Mouse (Mus musculus): ENCODE data around the gene Atp8b5. TPM values are rescaled to one million over a fixed set of nuclear protein-coding genes. Genes with fewer than 3 reads are reported as not detected.
A peak's percentile ranks its signal among the peaks of the same experiment; 100 is the strongest.

Atp8b5 gene
- total RNA-seq, 2 experiments from 2014 or later: 0.28 to 0.52 TPM

DNA sequence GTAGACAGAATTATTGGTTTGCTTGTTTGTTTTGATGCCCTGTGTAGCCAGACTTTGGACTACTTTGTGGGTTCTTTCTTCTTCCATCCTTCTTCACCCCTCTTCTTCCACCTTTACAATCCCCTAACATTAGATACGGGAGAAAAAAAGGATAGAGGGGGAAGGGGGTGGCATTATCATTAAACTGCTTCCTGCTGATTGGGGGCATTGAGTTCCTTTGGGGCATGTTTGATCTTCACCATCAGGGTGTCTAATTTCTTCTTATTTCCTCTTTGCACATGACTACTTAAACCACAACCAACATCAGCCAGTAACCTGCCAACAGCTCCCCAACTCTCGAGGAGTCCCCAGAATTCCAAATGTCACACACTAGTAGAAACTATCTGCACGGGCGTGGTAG, 54.6 kb downstream of the Atp8b5 start:
- DNase-seq (ENCODE audit: low spot score in 2 of 2): no peak

DNA sequence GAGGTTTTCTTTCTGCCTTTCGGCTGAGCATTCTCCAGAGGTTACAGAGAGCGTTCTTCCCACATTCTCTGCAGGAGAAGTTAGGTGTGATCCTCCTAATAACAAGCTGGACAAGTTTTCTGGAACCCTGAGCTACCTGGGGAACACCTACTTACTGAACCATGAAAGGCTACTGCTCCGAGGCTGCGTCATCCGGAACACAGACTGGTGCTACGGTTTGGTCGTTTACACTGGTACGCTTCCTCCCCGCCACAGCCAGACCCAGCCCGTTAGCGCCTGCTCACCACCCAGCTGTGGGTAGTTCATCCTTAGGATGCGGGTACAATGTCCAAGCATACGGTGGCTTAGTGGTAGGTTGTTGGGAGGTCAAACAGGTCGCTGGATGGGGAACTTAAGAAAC, 55.4 kb downstream of the Atp8b5 start:
- no peak for DNase-seq (ENCODE audit: low spot score in 2 of 2)

DNA sequence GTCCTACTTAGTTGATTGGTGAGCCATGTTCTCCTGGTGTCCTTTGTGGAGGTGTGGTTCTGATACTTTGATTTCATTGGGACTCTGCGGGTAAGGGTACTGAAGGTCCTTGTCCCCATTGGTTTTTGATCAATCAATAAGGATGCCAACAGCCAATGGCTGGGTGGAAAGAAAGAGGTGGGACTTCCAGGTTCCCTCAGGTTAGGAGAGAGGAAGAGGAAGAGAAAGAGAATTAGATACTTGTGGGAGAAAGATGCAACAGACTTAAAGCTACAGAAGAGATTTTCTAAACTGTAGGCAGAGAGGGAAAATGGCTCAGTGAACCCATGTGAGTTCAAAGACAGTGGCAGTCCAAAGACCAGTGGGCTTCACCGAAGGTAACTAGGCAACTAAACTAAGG, 60.2 kb downstream of the Atp8b5 start:
- DNase-seq (ENCODE audit: low spot score in 2 of 2): no peak

DNA sequence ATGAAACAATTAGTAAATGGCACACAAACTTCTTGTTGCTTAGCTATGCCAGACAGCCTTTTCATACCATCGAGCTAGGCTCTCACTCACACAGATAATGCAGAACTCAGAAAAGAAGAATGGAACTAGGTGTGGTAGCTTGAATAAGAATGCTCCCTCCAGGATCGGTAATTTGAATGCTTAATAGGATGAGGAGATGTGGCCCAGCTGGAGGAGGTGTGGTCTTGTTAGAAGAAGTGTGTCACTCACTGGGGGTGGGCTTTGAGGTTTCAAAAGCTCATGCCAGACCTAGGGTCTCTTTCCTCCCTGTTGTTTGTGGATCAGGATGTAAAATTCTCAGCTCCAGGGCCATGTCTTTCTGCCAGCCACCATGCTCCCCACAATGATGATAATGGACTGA, 67.8 kb downstream of the Atp8b5 start:
- DNase-seq (ENCODE audit: low spot score in 2 of 2): no peak

DNA sequence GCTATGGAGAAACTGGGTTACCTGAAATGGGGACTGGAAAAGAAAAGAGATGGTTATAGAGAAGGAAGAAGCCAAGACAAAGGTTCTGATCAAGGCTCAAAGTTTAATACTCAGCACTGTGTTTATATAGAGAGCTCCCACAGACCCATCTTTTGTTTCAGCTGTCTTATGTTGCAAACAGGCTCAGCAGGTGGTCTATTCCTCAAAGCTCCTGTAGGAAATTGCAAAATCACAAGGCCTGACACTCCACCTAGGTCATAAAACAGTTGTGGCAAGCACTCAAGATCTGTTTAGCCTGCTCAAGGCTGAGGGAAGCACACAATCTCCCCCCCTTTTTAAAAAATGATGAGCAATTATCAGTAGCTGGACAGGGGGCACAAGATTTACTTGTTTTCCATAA, 69.2 kb downstream of the Atp8b5 start:
- no peak for DNase-seq (ENCODE audit: low spot score in 2 of 2)

DNA sequence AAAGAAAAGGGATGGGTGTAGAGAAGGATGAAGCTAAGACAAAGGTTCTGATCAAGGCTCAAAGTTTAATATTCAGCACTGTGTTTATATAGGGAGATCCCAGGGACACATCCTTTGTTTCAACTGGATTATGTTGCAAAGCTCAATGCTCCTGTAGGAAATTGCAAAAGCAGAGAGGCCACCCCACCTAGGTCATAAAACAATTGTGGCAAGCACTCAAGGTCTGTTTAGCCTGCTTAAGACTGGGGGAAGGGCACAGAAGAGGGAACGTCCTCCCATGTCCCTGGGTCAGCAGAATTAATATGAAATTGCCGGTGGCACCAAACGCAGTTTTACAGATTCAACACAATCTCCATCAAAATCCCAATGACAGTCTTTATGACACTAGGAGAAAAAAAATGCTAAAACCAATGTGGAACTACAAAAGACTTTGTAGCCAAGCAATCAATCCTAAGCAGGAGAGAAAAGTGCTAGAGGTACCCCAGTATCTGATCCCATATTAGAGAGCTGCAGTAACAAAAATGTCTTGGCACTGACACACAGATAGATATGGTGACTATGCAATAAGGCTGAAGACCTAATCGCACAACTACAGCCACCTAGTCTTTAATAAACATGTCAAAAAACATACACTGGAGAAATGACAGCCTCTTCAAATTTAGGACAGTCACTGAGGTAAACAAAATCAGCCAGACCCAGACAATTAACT, 73.3 kb downstream of the Atp8b5 start:
- no peak for DNase-seq (ENCODE audit: low spot score in 2 of 2)

DNA sequence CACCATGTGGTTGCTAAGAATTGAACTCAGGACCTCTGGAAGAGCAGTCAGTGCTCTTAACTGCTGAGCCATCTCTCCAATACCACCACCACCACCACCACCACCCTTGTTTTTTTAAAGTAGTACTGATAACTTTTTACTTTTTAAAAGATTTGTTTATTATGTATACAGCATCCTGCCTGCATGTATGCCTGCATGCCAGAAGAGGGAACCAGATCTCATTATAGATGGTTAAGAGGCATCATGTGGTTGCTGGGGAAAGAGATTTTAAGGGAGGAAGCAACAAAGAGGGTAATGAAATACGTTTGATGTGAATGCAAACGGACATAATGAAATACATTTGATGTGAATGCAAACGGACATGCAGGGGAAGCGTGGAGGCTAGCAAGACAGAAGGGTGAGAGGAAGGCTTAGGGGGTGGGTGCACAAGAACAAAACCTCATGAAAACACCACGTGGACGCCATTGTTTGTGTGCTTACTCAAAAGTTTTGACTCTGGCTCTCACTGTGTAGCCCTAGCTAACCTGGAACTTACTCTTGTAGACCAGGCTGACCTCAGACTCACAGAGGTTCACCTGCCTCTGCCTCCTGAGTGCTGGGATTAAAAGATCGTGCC, 74.4 kb downstream of the Atp8b5 start:
- DNase-seq (ENCODE audit: low spot score in 2 of 2): no peak

DNA sequence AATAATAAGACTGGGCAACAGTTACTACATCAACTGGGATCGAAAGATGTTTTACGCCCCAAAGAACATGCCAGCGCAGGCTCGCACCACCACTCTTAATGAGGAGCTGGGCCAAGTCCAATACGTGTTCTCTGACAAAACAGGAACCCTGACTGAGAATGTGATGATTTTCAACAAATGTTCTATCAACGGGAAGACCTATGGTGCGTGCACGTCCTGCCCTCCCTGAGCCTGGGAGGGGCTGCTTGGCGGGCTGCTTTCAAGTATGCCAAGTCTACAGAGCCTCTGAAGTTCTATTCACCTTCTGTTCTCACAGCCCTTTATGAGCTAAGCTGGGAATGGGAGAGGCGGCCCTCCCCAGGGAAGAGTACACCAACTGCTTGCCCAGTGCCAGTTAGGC, 75.5 kb downstream of the Atp8b5 start:
- DNase-seq (ENCODE audit: low spot score in 2 of 2): peak in 1 of 2 experiments; percentile 7

DNA sequence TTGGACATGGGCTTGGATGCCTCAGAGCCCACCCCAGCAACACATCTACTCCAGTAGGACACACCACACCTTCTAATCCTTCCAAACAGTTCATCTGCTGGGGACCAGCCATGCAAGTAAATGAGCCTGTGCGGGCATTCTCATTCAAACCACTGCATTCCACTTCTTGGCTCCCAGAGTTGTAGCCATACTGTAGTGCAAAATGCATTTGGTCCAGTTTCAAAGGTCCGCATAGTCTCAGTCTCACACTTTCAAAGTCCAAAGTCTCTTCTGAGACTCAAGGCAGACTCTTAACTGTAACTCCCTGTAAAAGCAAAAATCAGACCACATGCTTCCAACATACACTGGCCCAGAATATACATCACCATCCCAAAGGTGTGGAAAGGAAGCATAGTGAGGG, 78.0 kb downstream of the Atp8b5 start:
- DNase-seq (ENCODE audit: low spot score in 2 of 2): no peak

DNA sequence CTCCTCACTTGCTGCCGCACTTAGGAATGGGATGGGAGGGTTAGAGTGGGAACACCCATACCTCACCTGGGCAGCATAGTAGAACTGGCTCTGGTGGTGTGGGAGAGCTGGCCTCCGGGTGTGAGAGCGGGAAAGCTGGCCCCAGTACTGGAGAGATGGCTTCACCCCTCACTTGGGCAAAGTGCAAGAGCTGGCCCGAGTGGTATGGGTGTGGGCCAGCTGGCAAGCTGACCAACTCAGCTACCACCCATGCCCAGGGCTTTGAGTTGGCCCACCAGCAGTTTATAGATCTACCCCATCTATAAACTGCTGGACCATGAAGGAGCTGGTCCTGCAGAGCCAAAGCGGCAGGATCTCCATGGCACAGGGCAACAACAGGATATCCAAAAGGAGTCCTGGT, 82.2 kb downstream of the Atp8b5 start:
- no peak for DNase-seq (ENCODE audit: low spot score in 2 of 2)

DNA sequence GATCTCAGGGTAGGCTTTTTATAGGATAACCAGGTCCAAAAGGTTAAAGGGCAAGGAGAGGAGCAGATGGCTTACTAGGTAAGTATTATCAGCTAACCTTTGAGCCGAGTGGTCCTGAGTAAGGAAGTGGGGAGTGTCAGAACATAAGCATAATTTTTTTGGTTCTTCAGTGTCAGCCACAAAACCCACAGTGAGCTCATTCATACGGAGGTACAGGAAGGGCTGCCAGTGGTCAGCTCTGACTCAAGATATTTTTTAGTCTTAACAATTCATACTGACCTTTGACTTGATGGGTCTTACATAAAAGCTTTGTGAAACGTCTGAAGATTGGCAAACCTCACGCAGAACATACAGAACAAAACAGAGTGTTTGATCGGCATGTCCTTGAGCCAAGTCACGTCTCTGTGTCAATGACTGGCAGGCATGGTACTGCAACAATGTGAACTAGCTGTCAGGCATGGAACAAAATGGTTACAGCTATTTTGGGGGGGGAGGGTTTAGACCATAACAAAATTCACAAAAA, 83.1 kb downstream of the Atp8b5 start:
- DNase-seq (ENCODE audit: low spot score in 2 of 2): no peak

DNA sequence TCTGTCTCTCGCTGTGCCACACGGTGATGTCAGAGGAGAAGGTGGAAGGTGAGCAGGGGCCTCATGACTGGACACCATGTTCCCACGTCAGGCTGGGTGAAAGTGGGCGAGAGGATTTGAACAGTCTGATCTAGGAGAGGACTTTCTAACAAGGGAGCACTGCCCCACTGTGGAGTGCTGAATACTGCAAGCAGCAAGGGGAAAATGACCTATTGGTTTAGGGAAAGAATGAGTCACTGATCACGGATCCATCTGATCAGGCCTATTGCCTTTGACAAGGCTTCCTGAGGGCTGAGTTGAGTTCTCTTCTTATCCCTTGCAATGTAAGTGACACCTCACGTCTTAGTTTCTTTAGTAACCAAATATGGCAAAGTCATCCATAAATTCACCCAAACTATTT, 86.7 kb downstream of the Atp8b5 start:
- DNase-seq (ENCODE audit: low spot score in 2 of 2): no peak

DNA sequence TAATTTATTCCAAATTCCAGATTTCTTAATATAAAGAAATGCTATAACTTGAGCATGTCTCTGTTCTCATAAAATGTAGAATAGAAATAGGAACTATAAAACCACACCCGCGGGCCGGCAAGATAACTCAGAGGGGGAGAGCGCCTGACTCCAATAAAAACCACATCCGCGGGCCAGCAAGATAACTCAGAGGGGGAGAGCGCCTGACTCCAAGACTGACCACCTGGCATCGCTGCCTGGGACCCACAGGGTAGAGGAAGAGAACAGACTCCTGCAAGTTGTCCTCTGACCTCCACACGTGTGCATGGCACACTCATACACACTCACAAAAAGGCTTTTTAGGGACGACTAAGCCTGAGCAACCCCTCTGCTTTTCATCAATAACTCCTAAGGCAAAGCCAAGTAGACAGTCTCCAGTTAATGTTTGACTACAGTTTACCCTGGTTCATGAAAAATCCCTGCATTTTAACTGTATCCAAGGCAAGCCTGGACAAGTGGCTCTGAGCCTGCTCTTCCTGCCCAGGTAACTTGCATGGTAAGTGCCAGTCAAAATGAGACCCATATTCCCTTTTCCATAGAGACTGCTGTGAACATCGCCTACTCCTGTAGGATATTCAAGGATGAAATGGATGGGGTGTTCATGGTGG, 98.1 kb downstream of the Atp8b5 start:
- no peak for DNase-seq (ENCODE audit: low spot score in 2 of 2)

DNA sequence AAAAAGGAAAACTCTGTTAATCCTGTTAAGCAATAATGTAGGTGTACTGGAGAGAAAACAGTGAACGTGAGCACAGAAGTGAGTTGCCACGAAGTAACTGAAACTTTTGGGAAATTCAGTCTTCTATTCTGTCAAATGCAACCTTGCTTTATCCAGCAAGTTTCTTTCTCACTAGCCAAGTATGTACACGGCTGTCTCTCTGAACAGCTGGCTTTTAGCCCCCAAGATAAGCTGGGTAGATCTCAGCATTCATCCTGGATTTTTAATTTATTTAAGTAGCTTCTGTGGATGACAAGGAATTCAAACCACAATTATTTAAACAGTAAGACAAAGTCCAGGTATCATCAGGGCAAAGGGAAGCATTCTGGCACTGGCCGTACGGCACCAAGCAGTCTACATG, 100.3 kb downstream of the Atp8b5 start:
- DNase-seq (ENCODE audit: low spot score in 2 of 2): no peak

DNA sequence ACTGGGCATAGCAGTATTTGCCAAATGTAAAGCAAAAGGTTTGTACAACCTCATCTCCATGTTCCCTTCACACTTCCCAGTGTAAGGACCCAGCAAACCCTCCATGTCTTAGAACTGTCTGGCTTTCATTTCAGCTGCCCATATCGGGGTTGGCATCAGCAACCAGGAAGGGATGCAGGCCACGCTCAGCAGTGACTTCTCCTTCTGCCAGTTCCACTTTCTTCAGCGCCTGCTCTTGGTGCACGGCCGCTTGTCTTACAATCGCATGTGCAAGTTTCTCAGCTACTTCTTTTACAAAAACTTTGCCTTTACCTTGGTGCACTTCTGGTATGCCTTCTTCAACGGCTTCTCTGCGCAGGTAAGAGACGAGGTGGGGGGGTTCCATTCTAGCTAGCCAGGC, 100.8 kb downstream of the Atp8b5 start:
- DNase-seq (ENCODE audit: low spot score in 2 of 2): no peak

DNA sequence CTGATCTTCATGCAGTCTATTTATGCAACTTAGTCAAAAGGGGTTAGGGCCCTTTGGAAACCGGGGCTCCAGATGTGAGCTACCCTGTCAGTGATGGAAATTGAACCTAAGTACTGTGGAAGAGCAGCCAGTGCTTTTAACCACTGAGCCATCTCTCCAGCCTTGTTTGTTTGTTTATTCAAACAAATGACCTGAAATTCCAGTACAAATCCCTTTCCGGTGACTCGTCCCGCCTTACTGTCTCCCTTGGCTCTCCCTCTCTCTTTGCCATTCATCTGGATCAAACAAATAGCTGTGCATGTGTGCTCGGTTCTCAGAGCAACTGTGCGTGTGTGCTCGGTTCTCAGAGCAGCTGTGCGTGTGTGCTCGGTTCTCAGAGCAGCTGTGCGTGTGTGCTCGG, 104.4 kb downstream of the Atp8b5 start:
- no peak for DNase-seq (ENCODE audit: low spot score in 2 of 2)

DNA sequence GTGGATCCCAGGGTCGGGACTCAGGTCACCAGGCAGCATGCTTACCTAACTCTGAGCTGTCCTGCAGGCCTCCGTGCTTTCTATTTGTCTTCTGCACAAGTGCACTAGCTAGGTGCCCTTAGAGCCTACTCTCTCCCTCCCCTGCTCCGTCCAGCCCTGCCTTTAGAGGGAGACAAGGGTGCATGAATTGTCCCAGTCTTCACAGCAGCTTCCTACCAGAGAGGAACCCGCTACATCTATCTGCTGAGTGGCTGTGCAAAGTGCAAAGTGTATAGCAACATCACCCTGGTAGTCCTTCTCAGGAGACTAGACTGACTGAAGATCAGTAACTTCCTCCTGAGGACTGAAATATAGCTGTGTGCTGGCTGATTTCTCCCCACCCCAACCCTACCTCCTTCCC, 105.2 kb downstream of the Atp8b5 start:
- DNase-seq (ENCODE audit: low spot score in 2 of 2): no peak

DNA sequence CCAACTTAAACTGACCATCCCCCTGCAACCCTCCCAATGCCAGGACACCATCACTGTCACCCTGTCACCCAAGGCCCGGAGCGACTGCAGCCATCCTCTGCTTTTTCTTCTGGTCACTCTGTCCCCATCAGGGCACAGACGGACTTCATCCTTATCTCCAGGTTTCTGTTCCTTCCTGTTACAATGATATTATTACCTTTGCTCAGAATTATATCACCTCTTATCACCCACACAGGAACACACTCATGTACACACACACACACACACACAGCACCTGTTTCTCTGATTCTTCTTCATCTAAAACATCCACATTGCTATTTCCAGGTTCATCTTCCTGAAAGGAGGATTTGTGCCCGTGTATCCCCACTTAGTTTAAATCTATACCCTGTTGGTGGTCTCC, 107.3 kb downstream of the Atp8b5 start:
- no peak for DNase-seq (ENCODE audit: low spot score in 2 of 2)

DNA sequence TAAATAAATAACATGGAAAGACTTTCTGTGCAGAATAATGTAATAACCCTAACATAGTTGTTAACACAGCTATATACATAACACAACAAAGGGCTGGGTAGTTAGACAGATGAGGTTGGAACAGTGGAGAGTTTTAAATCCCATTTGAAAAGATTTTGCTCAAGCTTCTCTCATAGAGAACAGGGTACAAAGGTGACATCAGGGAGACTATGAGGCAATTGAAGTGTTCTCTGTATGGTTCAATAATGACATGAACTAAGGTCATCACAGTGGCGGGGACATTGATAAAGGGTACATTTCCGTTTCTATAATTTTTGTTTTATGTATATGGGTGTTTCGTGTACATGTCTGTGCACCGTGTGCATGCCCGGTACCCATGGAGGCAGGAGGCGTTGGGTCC, 112.6 kb downstream of the Atp8b5 start:
- no peak for DNase-seq (ENCODE audit: low spot score in 2 of 2)

DNA sequence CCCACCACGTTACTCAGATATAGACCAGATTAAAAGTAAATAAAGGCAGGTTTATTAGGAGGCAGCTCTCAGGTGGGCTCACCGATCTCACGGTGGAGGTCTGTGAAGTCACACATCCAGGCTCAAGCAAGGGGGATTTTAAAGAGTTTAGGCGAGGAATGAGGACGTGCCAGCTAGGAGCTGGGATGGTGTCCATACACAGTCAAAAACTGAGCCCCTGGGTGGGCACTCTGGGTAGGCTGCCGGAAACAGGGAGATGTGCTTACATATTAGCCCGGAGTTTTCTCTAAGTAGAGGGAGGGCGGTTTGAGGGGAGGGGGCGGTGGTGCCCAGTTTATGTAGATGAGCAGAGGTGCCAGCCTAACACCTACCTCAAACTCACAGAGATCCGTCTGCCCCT, 114.0 kb downstream of the Atp8b5 start:
- no peak for DNase-seq (ENCODE audit: low spot score in 2 of 2)

DNA sequence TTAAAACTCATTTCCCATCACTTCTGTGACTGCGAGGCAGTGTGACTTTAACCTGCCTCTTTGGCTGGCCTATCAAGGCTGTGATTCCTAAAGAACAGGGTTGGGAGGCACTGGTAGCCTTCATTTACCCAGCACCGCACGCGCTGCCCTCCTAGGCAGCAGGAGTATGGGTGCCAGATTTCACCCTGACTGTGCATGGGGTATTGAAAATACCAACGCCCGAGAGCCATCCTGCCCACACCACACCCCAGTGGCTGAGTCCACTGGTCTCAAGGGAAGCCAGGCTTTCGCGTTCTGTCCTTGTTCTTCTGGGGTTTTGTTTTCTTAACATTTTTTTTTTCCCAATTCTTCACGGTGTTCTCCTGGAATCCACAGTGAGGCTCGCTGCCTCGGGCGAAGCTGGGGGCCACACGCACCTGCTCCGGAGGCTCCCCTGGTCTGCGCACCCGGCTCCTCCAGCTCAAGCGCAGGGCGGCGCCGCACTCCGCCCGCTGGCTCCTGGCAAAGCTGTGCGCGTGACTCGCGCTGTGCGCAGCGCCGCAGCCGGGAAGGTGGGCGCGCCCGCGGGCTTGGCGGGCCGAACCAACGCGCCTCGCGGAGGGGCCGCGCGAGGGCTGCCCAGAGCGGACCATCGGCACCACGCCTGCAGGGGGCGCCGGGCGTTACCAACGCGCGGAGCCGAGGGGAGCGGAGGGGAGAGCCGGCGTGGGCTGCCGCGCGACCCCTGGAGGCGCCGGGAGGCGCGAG, 114.6 kb downstream of the Atp8b5 start, which contains the start of gene Rusc2:
Gene Rusc2, plus strand, starts transcription at position 572 of the 747 bp plus-strand sequence.
- DNase-seq (ENCODE audit: low spot score in 2 of 2): peak; percentile 93 to 94
